Mouse (Mus musculus) Patski (cell line): Measurements from ENCODE around the gene Gm45785. TPM values are rescaled to one million over a fixed set of nuclear protein-coding genes. Genes with fewer than 3 reads are reported as not detected.

Experiments
- ATAC-seq: fragments of 100-300 bp; one replicate; pipeline ENCODE4 v1.8.0; 2021
- CTCF ChIA-PET: fragments of 350-600 bp; sonication (Branson Sonifier 250); formaldehyde crosslinking; loops from one replicate; lab custom pipeline; 2022; ENCODE audit warnings: inconsistent platforms; lab: Charles Lee
- POLR2A ChIA-PET: fragments of 350-600 bp; sonication (Branson Sonifier 250); formaldehyde crosslinking; loops from one replicate; lab custom pipeline; 2022; ENCODE audit warnings: antibody characterized with exemption, inconsistent platforms; lab: Charles Lee
- DNase-seq: peaks from one replicate; pipeline ENCODE4 v3.0.0-alpha.2; 2011; ENCODE audit warnings: low read depth, low spot score
- H3K27me3 ChIP-seq: fragments of 371-371 bp; one replicate; pipeline ENCODE4 v1.5.1; 2021
- CTCF ChIP-seq: fragments of 100-300 bp; IDR thresholded peaks from one replicate; pipeline ENCODE4 v1.5.1; 2021
- in situ Hi-C: fragments of 300-500 bp; cut with MboI; formaldehyde crosslinking; loops from 3 replicates; pipeline ENCODE4 v1.11.1; 2018; ENCODE audit warnings: low pct_unique_long_range_greater_than_20kb, mixed read lengths
- polyA plus RNA-seq: library from polyadenylated mRNA; unstranded; gene quantifications from one replicate; pipeline ENCODE4 v1.2.3, GENCODE M21; 2021

Gm45785 gene
- polyA plus RNA-seq, 1 experiment from 2014 or later = not detected

DNA sequence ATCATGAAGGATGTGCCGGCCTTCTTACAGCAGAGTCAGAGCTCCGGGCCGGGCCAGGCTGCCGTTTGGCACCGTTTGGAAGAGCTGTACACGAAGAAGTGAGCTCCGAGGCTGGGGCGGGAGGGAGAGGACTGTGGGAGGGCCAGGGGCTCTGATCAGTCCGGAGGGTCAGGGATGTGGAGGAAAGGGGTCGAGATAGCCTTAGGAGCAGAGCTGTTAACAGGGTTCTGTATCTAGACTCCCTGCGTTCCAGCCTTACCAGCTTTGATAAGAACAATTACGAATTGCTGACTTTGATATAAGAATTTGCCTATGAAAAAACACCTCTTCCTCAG, 26.3 kb upstream of the Gm45785 start:
- no peaks in the 10 kb centered on the region for H3K27me3 ChIP-seq
- in situ Hi-C loops = no loop called here
- peak; percentile 51 for ATAC-seq
- ChIA-PET POLR2A (interaction anchor here (0.7 to 1.1 kb wide), 3 partner anchors 11 to 35 kb away, joined by 3 to 4 read pairs (median 4); partner anchors contain the start of gene Odf3), CTCF (interaction anchor here (2.9 kb wide), 1 partner anchor 21 kb away, joined by 13 read pairs; no protein-coding TSS in a partner anchor)
- DNase-seq = no peak
- TF ChIP-seq CTCF = no peak

DNA sequence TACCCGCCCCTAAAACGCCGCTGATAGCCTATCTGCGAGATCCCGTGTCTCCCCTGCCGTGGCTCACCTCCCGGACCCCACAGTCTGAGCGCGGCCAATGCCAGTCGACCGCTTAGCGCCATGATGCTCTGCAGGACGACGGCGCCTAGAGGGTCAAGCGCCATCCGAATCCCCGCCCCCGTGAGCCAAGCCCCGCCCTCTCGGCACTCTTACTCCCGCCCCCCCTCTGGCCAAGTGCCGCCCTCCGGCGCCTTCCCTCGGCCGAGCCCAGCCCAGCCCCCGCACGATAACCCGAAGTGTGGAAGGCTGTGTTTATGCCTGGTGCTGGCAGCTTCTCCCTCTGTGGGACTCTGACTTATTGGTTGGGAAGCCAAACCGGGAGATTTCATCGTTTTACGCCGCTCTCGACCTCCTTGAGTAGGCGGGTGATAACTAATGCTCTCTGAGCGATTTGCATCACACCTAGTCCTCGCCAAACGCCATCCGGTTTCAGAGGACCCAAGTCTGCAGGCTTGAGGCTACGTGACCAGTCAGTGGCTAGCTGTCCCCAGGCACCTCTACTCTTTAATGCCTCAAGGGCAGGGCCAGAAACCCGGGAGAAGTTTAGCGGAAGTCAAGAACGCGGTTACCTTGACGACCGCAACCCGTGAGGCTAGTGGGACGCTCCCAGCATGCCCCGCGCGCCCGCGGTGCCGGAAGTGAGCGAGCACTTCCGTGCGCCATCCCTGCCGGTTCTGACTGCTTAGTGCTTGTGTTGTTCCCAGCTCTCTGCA, 25.8 kb upstream of the Gm45785 start, which contains the start of the genes Psmd13 and Sirt3:
TSS of gene Psmd13 (plus strand) at position 273 of the 773 bp plus-strand sequence.
TSS of gene Sirt3 (minus strand) at position 614 of the 773 bp plus-strand sequence.
- H3K27me3 ChIP-seq = no peaks in the 10 kb centered on the region
- POLR2A ChIA-PET = interaction anchor here (0.6 to 1.6 kb wide), 7 partner anchors 10 to 34 kb away, joined by 3 to 10 read pairs (median 3); partner anchors contain the start of genes Bet1l, Gm45785, Odf3 and Ric8a
- DNase-seq (peak; percentile 68), ATAC-seq (peak; percentile 92)
- CTCF ChIA-PET = interaction anchor here (2.9 kb wide), 1 partner anchor 22 kb away, joined by 13 read pairs; no protein-coding TSS in a partner anchor
- no peak for TF ChIP-seq CTCF
- in situ Hi-C loops = no loop called here

DNA sequence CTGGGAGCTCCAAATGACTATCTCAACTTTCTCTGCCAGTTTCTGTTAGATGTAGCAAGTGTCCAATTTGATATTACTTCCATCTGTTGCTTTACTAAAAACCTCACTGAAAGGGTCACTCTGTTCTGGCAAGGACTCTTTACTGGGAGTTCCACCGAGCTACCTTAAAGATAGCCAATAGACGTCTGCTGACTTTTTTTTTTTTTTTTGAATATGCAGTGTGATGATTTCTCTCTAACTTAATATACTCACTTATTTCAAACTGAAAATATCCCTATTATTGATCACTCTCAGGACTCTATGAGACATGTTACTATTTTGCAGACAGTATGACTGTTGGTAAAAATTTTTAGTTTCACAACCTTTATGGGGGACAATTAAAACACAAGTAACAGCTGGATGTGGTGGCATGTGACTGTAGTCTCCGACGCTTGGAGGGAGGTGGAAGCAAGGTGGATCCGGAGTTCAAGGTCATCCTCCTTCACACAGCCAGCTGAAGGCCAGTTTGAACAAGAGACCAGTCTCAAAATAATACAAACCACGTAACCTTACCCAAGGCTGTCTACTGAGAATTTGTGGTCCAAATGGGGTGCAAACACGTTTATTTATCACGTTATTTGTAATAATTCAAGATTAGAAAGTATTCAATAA, 24.9 kb upstream of the Gm45785 start:
- no peak for TF ChIP-seq CTCF
- H3K27me3 ChIP-seq = no peaks in the 10 kb centered on the region
- ATAC-seq = no peak
- ChIA-PET POLR2A (interaction anchor here (1.0 to 1.6 kb wide), 3 partner anchors 13 to 24 kb away, joined by 3 to 10 read pairs (median 3); partner anchors contain the start of genes Bet1l, Gm45785 and Ric8a), CTCF (interaction anchor here (1.5 to 2.9 kb wide), 2 partner anchors 21 to 23 kb away, joined by 4 to 13 read pairs; no protein-coding TSS in a partner anchor)
- in situ Hi-C loops = no loop called here
- no peak for DNase-seq

DNA sequence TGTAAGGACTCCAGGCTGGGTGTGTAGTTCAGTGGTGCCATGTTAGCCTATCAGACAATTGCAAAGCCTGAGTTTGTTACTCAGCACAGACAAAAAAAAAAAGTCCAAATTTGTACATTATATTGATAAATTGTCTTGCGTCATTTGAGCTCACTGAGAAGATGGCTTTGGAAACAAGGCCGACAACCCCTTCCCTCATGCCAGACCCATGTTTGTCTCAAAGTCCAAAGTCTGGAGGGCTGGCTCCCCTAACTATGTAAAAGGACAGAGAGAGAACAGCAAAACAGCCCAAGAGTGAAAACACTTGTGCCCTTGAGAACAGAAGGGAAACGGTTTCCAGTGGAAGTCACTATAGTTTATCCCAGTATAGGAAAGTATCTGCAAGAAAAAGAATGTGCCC, 24.3 kb upstream of the Gm45785 start:
- in situ Hi-C loops = no loop called here
- H3K27me3 ChIP-seq = no peaks in the 10 kb centered on the region
- ChIA-PET POLR2A (interaction anchor here (1.0 to 1.6 kb wide), 2 partner anchors 15 to 23 kb away, joined by 3 to 10 read pairs; partner anchors contain the start of genes Bet1l, Gm45785 and Ric8a), CTCF (interaction anchor here (1.5 to 2.9 kb wide), 2 partner anchors 20 to 23 kb away, joined by 4 to 13 read pairs; no protein-coding TSS in a partner anchor)
- DNase-seq (no peak), ATAC-seq (no peak)
- TF ChIP-seq CTCF = no peak

DNA sequence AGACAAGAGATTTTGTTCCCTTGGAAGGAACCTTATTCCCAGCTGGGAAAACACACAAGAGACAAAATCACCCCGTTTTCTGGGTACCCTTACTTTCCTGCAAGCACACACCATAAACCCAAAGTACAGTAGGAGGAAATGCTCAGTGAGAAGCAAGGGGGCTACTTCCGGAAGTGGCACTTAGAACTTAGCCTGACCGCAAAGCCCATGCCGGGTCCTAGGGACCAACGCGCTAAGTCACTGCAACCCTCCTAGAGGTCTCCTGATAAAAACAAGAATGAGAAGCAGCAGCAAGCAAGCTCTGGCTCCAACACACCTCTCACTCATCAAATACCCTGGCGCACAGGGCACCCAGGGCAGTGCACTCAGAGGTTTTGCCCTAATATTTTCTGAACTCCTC, 23.2 kb upstream of the Gm45785 start:
- TF ChIP-seq CTCF = no peak
- in situ Hi-C loops = no loop called here
- ATAC-seq = no peak
- no peaks in the 10 kb centered on the region for H3K27me3 ChIP-seq
- POLR2A ChIA-PET = no interaction called here
- CTCF ChIA-PET = interaction anchor here (1.0 to 1.5 kb wide), 2 partner anchors 9 to 30 kb away, joined by 3 read pairs; no protein-coding TSS in a partner anchor
- no peak for DNase-seq

DNA sequence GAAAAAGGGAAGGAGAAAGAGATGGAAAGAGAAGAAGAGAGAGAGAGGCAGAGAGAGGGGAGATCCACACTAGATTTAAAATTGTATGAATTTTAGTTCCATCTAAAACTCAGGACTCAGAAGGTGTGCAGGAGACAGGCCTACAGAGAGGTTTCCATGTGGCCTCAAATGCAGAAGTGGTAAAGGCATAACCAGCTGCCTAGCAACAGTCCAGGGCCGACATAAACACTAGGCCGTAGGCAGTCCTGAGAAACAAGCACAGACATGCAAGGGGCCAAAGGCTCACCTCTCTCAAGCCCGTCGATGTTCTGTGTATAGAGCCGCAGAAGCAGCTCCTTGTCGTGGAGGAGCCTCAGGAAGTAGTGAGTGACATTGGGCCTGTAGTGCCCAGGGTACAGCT, 21.2 kb upstream of the Gm45785 start:
- no peaks in the 10 kb centered on the region for H3K27me3 ChIP-seq
- POLR2A ChIA-PET = no interaction called here
- in situ Hi-C loops = no loop called here

DNA sequence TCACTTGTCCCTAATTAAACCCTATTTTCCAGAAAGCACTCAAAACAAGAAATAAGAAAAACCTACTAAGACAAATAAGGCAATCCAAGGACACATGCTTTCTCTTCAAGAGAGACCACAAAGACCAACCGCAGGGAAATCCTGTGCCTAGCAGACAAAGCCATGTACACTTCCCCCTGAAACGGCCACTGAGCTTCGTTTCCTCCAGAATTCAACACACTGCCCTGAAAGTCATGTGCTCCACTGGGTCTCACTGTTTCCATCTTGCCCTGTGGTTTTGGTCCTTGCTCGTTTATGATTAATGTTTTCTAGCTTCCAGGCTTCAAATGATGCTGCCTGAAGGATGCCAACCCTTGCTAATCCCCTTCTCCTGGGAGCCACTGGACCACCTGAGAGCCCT, 18.1 kb upstream of the Gm45785 start:
- ChIA-PET CTCF (no interaction called here), POLR2A (interaction anchor here (1.2 kb wide), 1 partner anchor 23 kb away, joined by 3 read pairs; no protein-coding TSS in a partner anchor)
- DNase-seq (no peak), ATAC-seq (no peak)
- H3K27me3 ChIP-seq = no peaks in the 10 kb centered on the region
- TF ChIP-seq CTCF = no peak
- in situ Hi-C loops = no loop called here

More for the DNA sequence above, 21.2 kb upstream of the Gm45785 start:
- CTCF ChIA-PET = no interaction called here
- no peak for TF ChIP-seq CTCF
- no peak for ATAC-seq
- no peak for DNase-seq

DNA sequence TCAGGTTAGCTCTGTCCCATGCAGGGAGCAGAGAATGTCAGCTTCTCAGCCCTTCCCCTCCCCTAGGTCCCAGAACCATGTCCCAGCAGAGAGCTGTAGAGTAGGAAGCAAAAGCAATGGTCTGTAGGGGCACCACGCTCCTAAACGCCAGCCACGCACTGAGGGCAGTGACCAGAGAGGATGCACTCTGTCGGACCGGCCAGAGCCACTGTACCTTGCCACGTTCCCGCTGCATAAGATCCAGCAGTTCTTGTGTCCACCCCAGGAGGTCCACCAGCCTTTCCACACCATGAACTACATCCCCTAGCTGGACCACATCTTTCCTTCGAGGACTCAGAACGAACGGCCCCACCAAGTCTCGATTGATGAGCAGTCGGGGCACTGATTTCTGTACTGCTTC, 8.6 kb upstream of the Gm45785 start:
- no peak for TF ChIP-seq CTCF
- ATAC-seq (no peak), DNase-seq (no peak)
- no peaks in the 10 kb centered on the region for H3K27me3 ChIP-seq
- POLR2A ChIA-PET = interaction anchor here (1.6 kb wide), 1 partner anchor 16 kb away, joined by 3 read pairs; no protein-coding TSS in a partner anchor
- in situ Hi-C loops = no loop called here
- CTCF ChIA-PET = interaction anchor here (1.4 kb wide), 1 partner anchor 32 kb away, joined by 3 read pairs; no protein-coding TSS in a partner anchor

DNA sequence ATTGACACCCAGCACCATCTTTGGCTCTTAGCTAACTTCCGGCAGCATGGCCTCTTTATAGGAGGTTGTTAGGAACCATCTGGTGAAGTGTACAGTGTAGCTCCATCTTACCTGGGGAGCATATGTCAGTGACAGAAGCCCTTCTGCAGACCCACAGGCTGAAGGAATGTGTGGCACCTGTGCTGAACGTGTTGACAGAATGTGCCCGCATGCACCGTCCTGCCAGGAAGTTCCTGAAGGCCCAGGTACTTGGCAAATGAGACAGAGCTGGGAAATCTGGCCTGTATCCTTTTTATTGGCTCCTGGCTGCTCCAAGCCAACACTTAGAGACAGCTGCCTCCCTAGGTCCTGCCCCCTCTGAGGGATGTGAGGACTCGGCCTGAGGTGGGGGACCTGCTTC, 4.6 kb upstream of the Gm45785 start:
- TF ChIP-seq CTCF = no peak
- in situ Hi-C loops = no loop called here
- POLR2A ChIA-PET = no interaction called here
- CTCF ChIA-PET = interaction anchor here (1.5 to 4.5 kb wide), 2 partner anchors 11 to 20 kb away, joined by 4 to 22 read pairs; no protein-coding TSS in a partner anchor
- no peaks in the 10 kb centered on the region for H3K27me3 ChIP-seq
- ATAC-seq = no peak
- DNase-seq = no peak

DNA sequence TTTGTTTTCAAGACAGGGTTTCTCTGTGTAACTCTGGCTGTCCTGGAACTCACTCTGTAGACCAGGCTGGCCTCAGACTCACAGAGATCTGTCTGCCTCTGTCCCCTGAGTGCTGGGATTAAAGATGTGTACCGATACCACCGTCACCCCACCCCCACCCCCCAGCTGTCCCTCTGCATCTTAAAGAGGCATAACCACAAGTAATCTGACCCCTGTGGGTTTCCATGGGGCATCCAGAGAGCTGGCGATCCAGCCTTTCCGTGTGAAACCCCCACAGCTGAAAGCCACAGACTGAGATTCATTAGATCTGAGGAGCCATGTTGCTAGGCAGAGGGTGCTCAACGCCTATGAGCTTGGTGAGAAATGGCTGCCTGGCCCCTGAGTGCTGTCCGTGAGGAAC, 3.9 kb upstream of the Gm45785 start:
- no peak for TF ChIP-seq CTCF
- POLR2A ChIA-PET = interaction anchor here (1.6 kb wide), 1 partner anchor 8 kb away, joined by 5 read pairs; no protein-coding TSS in a partner anchor
- no peak for DNase-seq
- CTCF ChIA-PET = interaction anchor here (1.5 to 4.5 kb wide), 2 partner anchors 11 to 21 kb away, joined by 4 to 22 read pairs; no protein-coding TSS in a partner anchor
- no peaks in the 10 kb centered on the region for H3K27me3 ChIP-seq
- in situ Hi-C loops = no loop called here
- no peak for ATAC-seq
